Mouse (Mus musculus): ENCODE measurements around the gene C1ql4.
"Not testable (repeated sequence)": the region's sequence is repeated elsewhere in the genome, so short reads cannot be mapped to it uniquely, and the experiment has no call there.

The C1ql4 gene

GRCm38 (mm10) chr15:99074600-99075333 lies 12.8 kb downstream of the C1ql4 start:
- DNase-seq (ENCODE audit: low read depth, low spot score): peak; percentile 98

GRCm38 (mm10) chr15:99074019-99074599 lies 13.5 kb downstream of the C1ql4 start, which contains the start of gene Troap:
TSS of gene Troap (plus strand) at chr15:99074575.
- DNase-seq (ENCODE audit: low read depth, low spot score): no peak

- no peak for DNase-seq (ENCODE audit: low read depth, low spot score)
Observed at GRCm38 (mm10) chr15:99071988-99072387, 15.6 kb downstream of the C1ql4 start.

- DNase-seq (ENCODE audit: low read depth, low spot score): peak; percentile 30
Observed at GRCm38 (mm10) chr15:99065557-99066165, 22.0 kb downstream of the C1ql4 start.

GRCm38 (mm10) chr15:99056332-99056731 lies 31.3 kb downstream of the C1ql4 start:
- peak; percentile 62 for DNase-seq (ENCODE audit: low read depth, low spot score)

- DNase-seq (ENCODE audit: low read depth, low spot score): no peak
Observed at GRCm38 (mm10) chr15:99055511-99055961, 32.1 kb downstream of the C1ql4 start.

- no peak for DNase-seq (ENCODE audit: low read depth, low spot score)
Observed at GRCm38 (mm10) chr15:99055040-99055439, 32.6 kb downstream of the C1ql4 start, which contains the start of gene Prph. TSS of gene Prph (plus strand) at chr15:99055174.

GRCm38 (mm10) chr15:99053373-99053772 lies 34.2 kb downstream of the C1ql4 start:
- no peak for DNase-seq (ENCODE audit: low read depth, low spot score)

- peak; percentile 68 for DNase-seq (ENCODE audit: low read depth, low spot score)
Observed at GRCm38 (mm10) chr15:99049473-99050253, 38.0 kb downstream of the C1ql4 start.

- not testable (repeated sequence) for DNase-seq (ENCODE audit: low read depth, low spot score)
Observed at GRCm38 (mm10) chr15:99045734-99046133, 41.9 kb downstream of the C1ql4 start.

GRCm38 (mm10) chr15:99044854-99045253 lies 42.8 kb downstream of the C1ql4 start:
- no peak for DNase-seq (ENCODE audit: low read depth, low spot score)

- no peak for DNase-seq (ENCODE audit: low read depth, low spot score)
Observed at GRCm38 (mm10) chr15:99042334-99042733, 45.3 kb downstream of the C1ql4 start.

GRCm38 (mm10) chr15:99040920-99041856 lies 46.4 kb downstream of the C1ql4 start:
- DNase-seq (ENCODE audit: low read depth, low spot score): no peak

GRCm38 (mm10) chr15:99039996-99040919 lies 47.4 kb downstream of the C1ql4 start:
- DNase-seq (ENCODE audit: low read depth, low spot score): peak; percentile 41

GRCm38 (mm10) chr15:99039306-99039705 lies 48.3 kb downstream of the C1ql4 start:
- peak; percentile 26 for DNase-seq (ENCODE audit: low read depth, low spot score)

GRCm38 (mm10) chr15:99038797-99039196 lies 48.8 kb downstream of the C1ql4 start:
- no peak for DNase-seq (ENCODE audit: low read depth, low spot score)

- DNase-seq (ENCODE audit: low read depth, low spot score): no peak
Observed at GRCm38 (mm10) chr15:99038025-99038424, 49.6 kb downstream of the C1ql4 start.

- DNase-seq (ENCODE audit: low read depth, low spot score): no peak
Observed at GRCm38 (mm10) chr15:99036249-99036905, 51.2 kb downstream of the C1ql4 start.

- DNase-seq (ENCODE audit: low read depth, low spot score): no peak
Observed at GRCm38 (mm10) chr15:99035431-99035830, 52.2 kb downstream of the C1ql4 start.

All from A20 (cell line).